Mouse (Mus musculus): ENCODE data around the gene Mapk10.

DNA sequence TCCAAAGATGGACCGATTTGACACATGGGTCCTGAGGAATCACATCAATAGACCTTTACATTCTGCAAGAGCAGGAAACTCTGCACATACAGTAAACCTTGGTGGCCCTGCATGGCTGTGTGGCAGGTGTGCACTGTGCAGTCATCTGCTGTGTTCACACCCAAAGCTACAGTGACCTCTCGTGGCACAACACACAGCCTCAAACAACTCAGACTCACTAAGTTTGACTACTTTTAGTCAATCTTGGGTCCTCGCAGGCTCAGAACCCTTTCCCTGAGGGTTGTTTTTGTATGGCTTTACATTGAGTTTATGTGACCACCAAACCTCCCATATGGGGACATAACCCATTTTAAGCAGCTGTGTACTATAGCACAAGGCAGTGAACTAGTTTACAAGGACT, 47.1 kb downstream of the Mapk10 start:
- TF ChIP-seq CTCF (conservative IDR thresholded peaks at IDR 0.05 in 1 of 2, IDR thresholded peaks at IDR 0.05 in 1 of 2; ENCODE audit: low read depth in 2 of 2, low read length in 2 of 2), result peak in 1 of 2 experiments; percentile 44; a peak in 2 of 4 replicates
- TF ChIP-seq RAD21 (IDR thresholded peaks at IDR 0.05; ENCODE audit: low read depth, low read length), result peak; percentile 48
- no peak for TF ChIP-seq KAT2A (IDR thresholded peaks at IDR 0.05; ENCODE audit: insufficient replicate concordance, low read length)
- no peak for TF ChIP-seq ZMIZ1 (IDR thresholded peaks at IDR 0.05; ENCODE audit: low read depth, low read length)
- TF ChIP-seq MAX (IDR thresholded peaks at IDR 0.05; ENCODE audit: low read length), result no peak
- TF ChIP-seq TCF12 (IDR thresholded peaks at IDR 0.05; ENCODE audit: low read depth, low read length), result no peak
- no peak for TF ChIP-seq SIN3A (IDR thresholded peaks at IDR 0.05; ENCODE audit: low read length)
- TF ChIP-seq NRF1 (IDR thresholded peaks at IDR 0.05; ENCODE audit: low read depth, low read length), result no peak
- no peak for TF ChIP-seq TBP (conservative IDR thresholded peaks at IDR 0.05; ENCODE audit: low read depth, low read length)
- no peak for TF ChIP-seq UBTF (IDR thresholded peaks at IDR 0.05; ENCODE audit: low read depth, low read length)
- no peak for TF ChIP-seq EP300 (IDR thresholded peaks at IDR 0.05; ENCODE audit: low read length)
- TF ChIP-seq POLR2AphosphoS2 (IDR thresholded peaks at IDR 0.05; ENCODE audit: low read depth, low read length), result no peak
- TF ChIP-seq ZKSCAN1 (IDR thresholded peaks at IDR 0.05; ENCODE audit: borderline replicate concordance, low read depth, low read length), result no peak
